Comparison of ENCODE assay signal across 32 mouse cellular contexts in the genomic region with DNA sequence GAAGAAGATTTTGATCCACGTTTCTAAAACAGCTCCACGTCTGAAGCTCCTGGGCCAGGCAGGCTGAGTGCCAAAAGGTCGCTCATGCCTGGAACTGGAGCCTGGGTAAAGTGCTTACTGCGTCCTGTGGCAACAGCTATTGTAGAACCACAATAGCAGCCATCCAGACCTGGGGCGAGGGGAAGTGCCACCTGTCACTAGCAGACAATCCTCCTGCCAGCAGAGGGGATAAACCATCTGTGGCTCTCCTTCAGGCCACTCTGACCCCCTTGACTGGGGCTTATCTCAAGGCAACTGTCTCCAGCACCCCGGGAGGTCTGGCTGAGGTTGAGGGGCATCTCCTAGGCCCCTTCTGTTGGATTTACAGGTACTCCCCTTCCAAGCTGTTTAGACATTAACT. TPM values are rescaled to one million over a fixed set of nuclear protein-coding genes. Genes with fewer than 3 reads are reported as not detected.
DNase-seq lines count a peak whose midpoint lies in the region.
"Had no signal": no experiment of that assay in that cellular context is flagged by ENCODE, and none has a peak within 500 bp of the region (broad histone marks: within the 10 kb centered on the region; RNA-seq: fewer than 3 reads in every experiment).

No protein-coding gene starts in this region.

- WGBS in hindbrain, embryonic 10.5 days: 55% methylated on average over 6 of the region's 6 CpGs

- no peaks in the 10 kb centered on the region for H3K9me3 ChIP-seq in hindbrain, embryonic 10.5 days
- H3K9me3 ChIP-seq: embryonic facial prominence, embryonic 10.5 days; forebrain, embryonic 12.5 days; forebrain, embryonic 15.5 days; G1E; heart, embryonic 10.5 days; heart, embryonic 13.5 days; hindbrain, embryonic 13.5 days; intestine, embryonic 15.5 days had no signal

- H3K4me1 ChIP-seq in hindbrain, embryonic 10.5 days (replicated peaks): no peaks in the 10 kb centered on the region
- H3K4me1 ChIP-seq: embryonic facial prominence, embryonic 10.5 days; embryonic facial prominence, embryonic 13.5 days; forebrain, embryonic 12.5 days; forebrain, embryonic 15.5 days; heart, embryonic 13.5 days; hindbrain, embryonic 13.5 days; intestine, embryonic 15.5 days had no signal

- H3K36me3 ChIP-seq in hindbrain, embryonic 10.5 days: no peaks in the 10 kb centered on the region
- H3K36me3 ChIP-seq: embryonic facial prominence, embryonic 10.5 days; embryonic facial prominence, embryonic 13.5 days; forebrain, embryonic 12.5 days; forebrain, embryonic 15.5 days; G1E; heart, embryonic 10.5 days; heart, embryonic 13.5 days; hindbrain, embryonic 13.5 days; intestine, embryonic 15.5 days had no signal

- no peak overlapping the region for H3K27ac ChIP-seq in hindbrain, embryonic 10.5 days
- H3K27ac ChIP-seq: embryonic facial prominence, embryonic 10.5 days; embryonic facial prominence, embryonic 13.5 days; forebrain, embryonic 12.5 days; forebrain, embryonic 15.5 days; heart, adult 2 months; heart, embryonic 10.5 days; heart, embryonic 13.5 days; hindbrain, embryonic 13.5 days; intestine, embryonic 15.5 days had no signal

- H3K27me3 ChIP-seq in hindbrain, embryonic 10.5 days (ENCODE audit: insufficient read depth, poor library complexity, severe bottlenecking): no peaks in the 10 kb centered on the region
- H3K27me3 ChIP-seq: forebrain, embryonic 12.5 days; forebrain, embryonic 15.5 days; intestine, embryonic 15.5 days; Patski had no signal

- no peak overlapping the region for H3K4me3 ChIP-seq in hindbrain, embryonic 10.5 days
- H3K4me3 ChIP-seq: embryonic facial prominence, embryonic 10.5 days; embryonic facial prominence, embryonic 13.5 days; erythroblast, embryonic 14.5 days; forebrain, embryonic 12.5 days; forebrain, embryonic 15.5 days; heart, adult 2 months; heart, embryonic 10.5 days; heart, embryonic 13.5 days; hindbrain, embryonic 13.5 days; intestine, embryonic 15.5 days had no signal

- peak; percentile 15 for DNase-seq in cerebellum, adult 11-12 months
- DNase-seq in cerebellum, adult 8-10 months: no peak
- DNase-seq in cerebellum, postnatal 10 days: peak; percentile 66 to 77
- no peak for DNase-seq in cerebellum, adult 18-20 months
- DNase-seq in retina, postnatal 1 day: peak; percentile 49
- DNase-seq in retina, embryonic 14.5 days (ENCODE audit: low spot score): no peak
- peak; percentile 5 to 10 for DNase-seq in cerebellum, postnatal 36 days
- no peak for DNase-seq in hindbrain, embryonic 10.5 days (ENCODE audit: low spot score)
- DNase-seq: adrenal gland, postnatal 10 days; adrenal gland, postnatal 36 days; B cell, adult 2 months; embryo, embryonic 11 days; gastrocnemius, postnatal 10 days; gastrocnemius, postnatal 36 days; heart, adult 2 months; heart, postnatal 14 days; kidney, adult 11 months; kidney, adult 9 months had no signal

RNA-seq across cellular contexts. Expression of gene Rdh8, which starts 20.6 kb away (rescaled TPM):
- not detected in 2 replicates for polyA plus RNA-seq in hindbrain, embryonic 10.5 days (2016; fragmentation: Nextera tagmentation; extraction: Ambion mirVana)
- polyA plus RNA-seq: cortical plate, adult 2 months; embryonic facial prominence, embryonic 10.5 days; embryonic facial prominence, embryonic 13.5 days; erythroblast, embryonic 14.5 days; forebrain, embryonic 12.5 days; forebrain, embryonic 15.5 days; G1E; heart, adult 2 months; heart, embryonic 10.5 days; heart, embryonic 13.5 days; heart, embryonic 16.5 days; hindbrain, embryonic 13.5 days; hindbrain, embryonic 16.5 days; intestine, embryonic 15.5 days; Patski had no signal

RNA-seq across cellular contexts. Expression of gene Col5a3, which starts 24.1 kb away (rescaled TPM):
- polyA plus RNA-seq in hindbrain, embryonic 10.5 days (2016; fragmentation: Nextera tagmentation; extraction: Ambion mirVana): 0.98 and 1.3 TPM in 2 replicates
- polyA plus RNA-seq: erythroblast, embryonic 14.5 days; G1E had no signal

RNA-seq across cellular contexts. Expression of gene A230050P20Rik, which starts 29.5 kb away (rescaled TPM):
- 0.85 and 1.4 TPM in 2 replicates for polyA plus RNA-seq in hindbrain, embryonic 10.5 days (2016; fragmentation: Nextera tagmentation; extraction: Ambion mirVana)

RNA-seq across cellular contexts. Expression of gene Angptl6, which starts 40.6 kb away (rescaled TPM):
- 5.5 and 7.0 TPM in 2 replicates for polyA plus RNA-seq in hindbrain, embryonic 10.5 days (2016; fragmentation: Nextera tagmentation; extraction: Ambion mirVana)

RNA-seq across cellular contexts. Expression of gene Ppan, which starts 49.0 kb away (rescaled TPM):
- 80.1 and 87.3 TPM in 2 replicates for polyA plus RNA-seq in hindbrain, embryonic 10.5 days (2016; fragmentation: Nextera tagmentation; extraction: Ambion mirVana)

Comparison
In these comparisons a context has a peak if more than half of its experiments do, and no peak if none do; other contexts are left out.
1. DNase-seq: peak in cerebellum, adult 11-12 months (single experiment), cerebellum, postnatal 10 days (2 of 2), retina, postnatal 1 day (single experiment) and cerebellum, postnatal 36 days (2 of 2); none in cerebellum, adult 8-10 months (single experiment), cerebellum, adult 18-20 months (0 of 2), retina, embryonic 14.5 days (single experiment) and hindbrain, embryonic 10.5 days (single experiment).